Mouse (Mus musculus): ENCODE data around the gene Speer4b.
"Not testable (repeated sequence)": the region's sequence is repeated elsewhere in the genome, so short reads cannot be mapped to it uniquely, and the experiment has no call there.

The Speer4b gene

GRCm38 (mm10) chr5:27501338-27501737, at the start of gene Speer4b:
Gene Speer4b (minus strand): TSS chr5:27501438.
- not testable (repeated sequence) for DNase-seq (ENCODE audit: low read depth, low spot score)

- no peak for DNase-seq (ENCODE audit: low read depth, low spot score)
Measured at GRCm38 (mm10) chr5:27549291-27549690, 48.1 kb upstream of the Speer4b start.

DNA sequence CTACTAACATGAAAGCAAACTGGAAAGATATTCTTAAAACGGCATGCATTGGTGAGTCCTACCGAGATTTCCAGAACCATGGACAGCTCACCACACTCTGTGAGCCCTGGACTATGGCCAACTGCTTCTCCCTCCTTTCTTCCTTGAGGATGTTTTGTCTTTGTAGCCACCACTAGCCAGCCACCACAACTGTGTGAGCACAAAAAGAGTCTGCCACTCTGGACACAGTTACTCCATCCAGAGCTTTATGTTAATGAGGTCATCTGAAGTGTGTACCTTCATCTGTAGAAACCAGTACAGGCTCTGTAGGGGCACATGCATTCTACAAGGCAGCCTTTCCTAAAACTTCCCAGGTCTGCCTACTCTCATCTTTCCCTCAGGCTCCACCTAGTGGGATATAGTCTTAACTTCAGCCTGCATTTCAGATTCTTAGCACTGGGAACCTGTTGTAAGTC, 43.6 kb upstream of the Speer4b start:
- peak; percentile 56 for DNase-seq (ENCODE audit: low read depth, low spot score)

DNA sequence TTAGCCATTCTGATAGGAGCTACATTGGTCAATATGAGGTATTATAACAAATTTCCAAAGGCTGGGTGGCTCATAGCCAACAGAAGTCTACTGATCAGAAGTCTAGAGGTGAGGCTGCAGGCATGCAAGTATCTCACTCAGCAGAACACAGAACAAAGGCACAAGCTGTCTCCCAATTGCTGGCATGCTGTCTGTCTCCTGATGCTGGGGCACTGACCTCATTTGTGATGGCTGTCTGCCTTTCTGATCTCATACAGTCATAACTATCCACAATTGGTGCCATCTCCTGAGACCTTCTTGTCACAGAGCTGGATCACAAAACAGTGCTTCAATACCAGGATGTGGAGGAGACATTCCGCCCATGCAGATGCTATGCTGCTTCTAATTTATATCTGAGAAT, 25.7 kb upstream of the Speer4b start:
- DNase-seq (ENCODE audit: low read depth, low spot score), result no peak

DNA sequence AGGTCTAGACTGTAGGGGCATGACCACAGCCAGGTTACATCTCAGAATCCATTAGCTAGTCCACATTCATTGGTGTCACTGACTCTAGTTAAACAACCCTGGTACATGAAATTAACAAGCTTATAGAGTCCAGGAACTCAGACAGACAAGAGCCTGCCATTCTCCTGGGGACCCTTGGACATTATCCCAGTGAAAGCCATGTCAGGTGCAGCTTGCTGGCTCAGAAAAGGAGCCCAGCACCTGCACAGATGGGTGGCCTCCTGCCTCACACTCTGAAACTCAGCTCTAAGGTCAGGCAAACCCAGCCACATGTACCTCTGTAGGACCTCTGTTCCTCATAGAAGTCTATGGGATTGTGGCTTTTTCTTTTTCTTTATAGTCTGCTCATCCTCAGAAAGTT, 17.5 kb upstream of the Speer4b start:
- DNase-seq (ENCODE audit: low read depth, low spot score), result no peak

DNA sequence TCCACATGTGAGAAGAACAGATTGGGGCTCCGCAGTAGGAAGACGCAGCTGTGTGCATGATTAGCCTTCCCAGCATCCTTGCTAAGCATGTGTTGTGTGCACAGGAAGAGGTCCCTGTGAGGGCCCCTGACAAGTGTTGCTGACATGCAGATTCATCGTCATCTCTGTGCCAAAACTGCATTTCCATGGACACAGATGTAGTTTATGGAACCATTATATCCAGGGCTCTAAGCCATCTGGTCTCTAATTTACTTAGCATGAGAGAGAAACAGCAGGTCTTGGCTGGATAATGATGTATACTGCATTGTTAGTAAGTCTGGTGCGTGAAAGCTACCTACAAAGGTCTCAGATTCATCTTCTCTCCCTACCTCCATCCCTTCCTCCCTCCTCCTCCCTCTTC, 10.3 kb downstream of the Speer4b start:
- no peak for DNase-seq (ENCODE audit: low read depth, low spot score)

DNA sequence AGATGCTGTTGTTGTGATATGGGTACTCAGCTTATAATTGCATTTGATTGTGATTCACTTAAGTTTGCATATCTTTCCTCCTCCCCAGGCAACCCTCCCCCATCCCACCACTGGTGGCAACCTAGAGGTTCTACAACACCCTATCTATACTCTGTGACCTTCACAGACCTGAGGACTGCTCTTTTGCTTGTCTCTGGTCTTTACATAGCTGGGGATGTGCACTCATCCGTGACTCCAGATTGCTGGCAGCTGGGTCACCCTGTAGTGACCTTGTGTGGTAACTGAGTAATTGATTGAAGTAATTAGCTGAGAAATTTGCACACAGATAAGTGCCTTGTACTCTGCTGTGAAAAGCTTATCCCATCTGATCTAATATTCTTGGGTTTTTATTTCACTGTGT, 15.1 kb downstream of the Speer4b start:
- DNase-seq (ENCODE audit: low read depth, low spot score), result no peak

DNA sequence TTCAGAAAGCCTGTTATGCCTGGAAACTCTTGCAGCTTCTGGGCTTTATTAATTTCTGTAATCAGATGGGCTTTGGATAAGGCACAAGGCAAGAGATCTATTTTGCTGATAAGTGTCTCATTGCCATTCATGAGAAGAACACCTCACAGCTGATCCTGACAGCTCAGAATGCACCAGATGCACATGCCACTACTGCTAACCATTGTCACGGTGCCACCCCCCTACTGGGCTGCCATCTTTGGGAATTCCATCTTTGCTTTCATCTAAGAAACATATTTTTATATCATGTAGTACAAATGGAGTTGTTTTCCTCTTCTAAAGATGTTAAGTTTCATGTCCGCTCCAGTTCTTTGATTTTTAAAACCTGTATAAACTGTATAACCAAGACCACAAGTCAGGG, 19.5 kb downstream of the Speer4b start:
- no peak for DNase-seq (ENCODE audit: low read depth, low spot score)

DNA sequence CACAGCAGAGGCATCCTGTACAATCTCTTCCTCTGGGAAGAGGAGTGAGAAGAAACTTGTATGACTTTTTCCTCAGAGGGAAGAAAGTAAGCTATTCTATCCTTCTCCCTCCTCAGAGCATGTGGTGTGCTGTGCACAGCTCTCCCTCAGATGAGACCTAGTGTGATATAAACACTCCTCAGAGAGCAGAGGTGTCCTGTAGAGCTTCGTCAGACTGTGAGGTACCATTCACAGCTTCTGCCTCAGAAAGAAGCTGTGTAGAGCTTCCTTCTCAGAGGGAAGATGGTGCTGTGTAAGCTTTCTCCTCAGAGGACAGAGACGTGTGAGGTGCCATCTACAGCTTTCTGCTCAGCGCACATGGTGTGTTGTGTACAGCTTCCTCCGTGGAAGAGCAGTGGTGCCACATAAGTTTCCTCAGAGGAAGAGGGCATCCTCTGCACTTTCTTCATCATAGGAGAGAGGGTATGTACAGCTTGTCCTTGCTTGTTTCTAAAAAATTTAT, 26.2 kb downstream of the Speer4b start:
- DNase-seq (ENCODE audit: low read depth, low spot score), result no peak

GRCm38 (mm10) chr5:27457686-27458085, 43.6 kb downstream of the Speer4b start:
- no peak for DNase-seq (ENCODE audit: low read depth, low spot score)

- DNase-seq (ENCODE audit: low read depth, low spot score), result no peak
Measured at GRCm38 (mm10) chr5:27456981-27457380, 44.3 kb downstream of the Speer4b start.

- DNase-seq (ENCODE audit: low read depth, low spot score), result no peak
Measured at GRCm38 (mm10) chr5:27454386-27454785, 46.9 kb downstream of the Speer4b start.

GRCm38 (mm10) chr5:27453201-27453845, 47.9 kb downstream of the Speer4b start:
- no peak for DNase-seq (ENCODE audit: low read depth, low spot score)
